Mouse (Mus musculus) liver, embryonic 14.5 days (tissue): ENCODE measurements around the gene Selplg.

Experiments
- CTCF ChIP-seq: IDR thresholded peaks from 2 replicates; pipeline ENCODE4 v1.5.1; 2016; ENCODE audit warnings: antibody characterized with exemption, low read depth, control low read depth
- EP300 ChIP-seq: IDR thresholded peaks from 2 replicates; pipeline ENCODE4 v1.6.1; 2016; ENCODE audit warnings: antibody characterized with exemption, low read depth

- no peak for TF ChIP-seq CTCF
- no peak for TF ChIP-seq EP300
Measured at GRCm38 (mm10) chr5:113814111-113815040, 18.1 kb downstream of the Selplg start.
